Mouse (Mus musculus): ENCODE data around the gene Krt20. TPM values are rescaled to one million over a fixed set of nuclear protein-coding genes. Genes with fewer than 3 reads are reported as not detected.

Krt20 gene
- polyA plus RNA-seq, 1 experiment from 2014 or later = 0.40 TPM

DNA sequence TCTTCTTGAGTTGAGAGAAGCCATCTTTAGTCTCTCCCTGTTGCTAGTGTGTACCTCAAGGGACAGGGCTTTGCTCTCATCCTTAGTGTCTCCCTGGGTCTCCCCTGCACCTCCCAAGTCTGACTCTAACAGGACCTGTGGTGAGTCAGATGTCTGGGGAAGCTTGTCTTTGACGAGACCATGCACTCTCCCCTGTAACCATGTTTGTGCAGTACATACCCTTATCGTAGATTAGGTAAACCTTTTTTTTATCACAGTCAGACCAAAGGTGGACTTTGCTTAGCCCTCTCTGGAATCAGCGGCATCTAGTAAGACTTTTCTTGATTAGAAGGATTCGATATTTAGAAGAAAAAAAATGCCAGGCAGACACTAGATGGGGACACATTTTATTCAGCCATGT lies 16.1 kb upstream of the Krt20 start:
- no peak overlapping the region for H3K9ac ChIP-seq
- H3K36me3 ChIP-seq = no peaks in the 10 kb centered on the region
- no peaks in the 10 kb centered on the region for H3K4me1 ChIP-seq
- H3K27ac ChIP-seq = no peak overlapping the region
- no peaks in the 10 kb centered on the region for H3K27me3 ChIP-seq
- 87% methylated on average over 4 of the region's 4 CpGs for WGBS
- no peak for ATAC-seq (ENCODE audit: insufficient number of reproducible peaks, insufficient read depth, low FRiP score, low TSS enrichment)
- no peak overlapping the region for H3K4me2 ChIP-seq (replicated peaks)
- H3K4me3 ChIP-seq = no peak overlapping the region
- H3K9me3 ChIP-seq = no peaks in the 10 kb centered on the region

DNA sequence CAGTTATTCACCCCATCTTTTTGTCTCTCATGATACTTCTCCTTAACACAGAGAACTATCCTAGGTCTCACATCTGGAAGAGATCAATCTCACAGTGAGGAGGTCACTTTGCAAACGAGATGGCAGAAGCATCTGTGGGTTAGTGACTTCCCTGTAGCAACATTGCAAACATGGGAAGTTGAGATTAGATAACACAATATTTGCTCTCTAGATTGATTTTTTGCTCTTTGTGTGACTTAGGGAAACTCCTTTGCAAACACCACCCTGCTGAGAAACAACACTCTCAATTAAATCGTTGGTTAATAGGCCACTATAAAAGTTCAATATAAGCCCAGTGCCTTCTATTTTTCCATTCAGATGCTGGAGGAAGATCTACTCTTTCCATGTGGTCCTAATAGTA lies 10.8 kb upstream of the Krt20 start:
- ATAC-seq (ENCODE audit: insufficient number of reproducible peaks, insufficient read depth, low FRiP score, low TSS enrichment) = no peak

DNA sequence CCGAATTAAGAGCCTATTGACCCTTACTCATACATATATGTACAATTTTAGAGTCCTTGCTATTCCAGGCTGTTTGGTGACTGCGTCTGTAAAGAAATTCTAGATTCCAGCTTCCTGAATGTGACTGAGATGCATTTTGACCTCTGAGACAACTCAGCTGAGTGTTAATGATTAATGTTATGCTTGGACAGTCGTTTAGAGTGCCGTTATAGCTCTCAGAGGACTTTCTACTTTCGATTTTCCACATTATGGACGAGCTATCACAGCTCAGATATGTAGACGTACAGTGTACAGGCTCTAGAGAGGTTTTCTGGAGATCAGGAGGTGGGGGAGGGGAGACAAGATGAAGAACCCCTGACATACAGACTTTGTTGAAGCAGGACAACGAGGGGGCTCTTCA lies 3.3 kb upstream of the Krt20 start:
- H3K4me3 ChIP-seq = no peak overlapping the region
- no peak overlapping the region for H3K9ac ChIP-seq
- WGBS = 72% methylated on average over 8 of the region's 8 CpGs
- H3K36me3 ChIP-seq = no peaks in the 10 kb centered on the region
- H3K4me1 ChIP-seq = peaks cover 11% of the 10 kb centered on the region; the same call in 1 of the 2 replicates
- no peak overlapping the region for H3K27ac ChIP-seq
- H3K4me2 ChIP-seq (replicated peaks) = no peak overlapping the region
- no peaks in the 10 kb centered on the region for H3K9me3 ChIP-seq
- H3K27me3 ChIP-seq = no peaks in the 10 kb centered on the region
- no peak for ATAC-seq (ENCODE audit: insufficient number of reproducible peaks, insufficient read depth, low FRiP score, low TSS enrichment)

More for the DNA sequence above, 10.8 kb upstream of the Krt20 start:
- H3K9ac ChIP-seq = no peak overlapping the region
- H3K27ac ChIP-seq = no peak overlapping the region
- H3K4me2 ChIP-seq (replicated peaks) = no peak overlapping the region
- H3K27me3 ChIP-seq = no peaks in the 10 kb centered on the region
- WGBS = 49% methylated on average over 2 of the region's 2 CpGs
- no peaks in the 10 kb centered on the region for H3K36me3 ChIP-seq
- no peak overlapping the region for H3K4me3 ChIP-seq
- H3K9me3 ChIP-seq = no peaks in the 10 kb centered on the region
- no peaks in the 10 kb centered on the region for H3K4me1 ChIP-seq

DNA sequence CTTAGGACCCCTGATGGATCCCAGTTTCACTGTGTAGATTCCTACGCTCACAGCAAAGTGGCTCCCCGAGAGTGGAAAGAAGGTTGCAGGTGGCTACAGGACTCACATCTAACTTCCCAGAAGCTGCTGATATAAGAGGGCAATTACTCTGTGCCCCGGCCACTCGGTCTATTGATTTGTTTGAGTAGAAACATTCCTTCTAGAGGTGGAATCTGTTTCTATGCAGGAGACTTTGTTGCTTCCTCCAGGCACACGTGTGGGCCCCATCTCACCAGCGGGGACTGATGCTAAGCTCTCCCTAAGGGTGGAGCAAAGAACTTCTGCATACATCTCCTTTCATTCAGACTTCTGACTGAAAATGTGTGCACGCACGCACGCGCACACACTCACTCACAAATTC lies 1.5 kb upstream of the Krt20 start:
- H3K9ac ChIP-seq = no peak overlapping the region
- H3K36me3 ChIP-seq = no peaks in the 10 kb centered on the region
- H3K4me2 ChIP-seq (replicated peaks) = no peak overlapping the region
- H3K27ac ChIP-seq = no peak overlapping the region
- H3K9me3 ChIP-seq = no peaks in the 10 kb centered on the region
- H3K27me3 ChIP-seq = no peaks in the 10 kb centered on the region
- peaks cover 11% of the 10 kb centered on the region; the same call in 1 of the 2 replicates for H3K4me1 ChIP-seq
- WGBS = 56% methylated on average over 10 of the region's 10 CpGs
- no peak for ATAC-seq (ENCODE audit: insufficient number of reproducible peaks, insufficient read depth, low FRiP score, low TSS enrichment)
- H3K4me3 ChIP-seq = no peak overlapping the region

DNA sequence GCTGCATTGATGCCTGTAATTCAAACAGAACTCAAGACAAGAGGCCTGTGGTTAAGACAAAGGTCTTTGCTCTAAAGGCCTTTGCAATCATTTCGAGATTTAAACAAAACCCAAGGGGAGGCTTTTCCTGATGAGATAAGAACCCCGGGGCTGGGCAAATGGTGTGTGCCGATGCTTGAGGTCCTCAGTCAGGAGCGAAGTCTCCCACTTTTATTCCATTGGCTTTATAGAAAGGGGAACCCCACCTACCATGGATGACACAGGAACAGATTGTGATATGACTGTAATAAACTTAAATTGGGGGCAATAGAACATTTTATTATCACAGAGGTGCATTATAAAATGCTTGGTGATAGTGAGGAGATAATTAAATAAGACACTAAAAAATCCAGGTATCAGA lies 1.3 kb downstream of the Krt20 start:
- Histone ChIP-seq H3K36me3 (no peaks in the 10 kb centered on the region), H3K4me3 (no peak overlapping the region), H3K9ac (no peak overlapping the region), H3K4me2 (replicated peaks) (no peak overlapping the region), H3K4me1 (peaks cover 11% of the 10 kb centered on the region; the same call in 1 of the 2 replicates), H3K27me3 (no peaks in the 10 kb centered on the region), H3K27ac (no peak overlapping the region), H3K9me3 (no peaks in the 10 kb centered on the region)
- ATAC-seq (ENCODE audit: insufficient number of reproducible peaks, insufficient read depth, low FRiP score, low TSS enrichment) = no peak
- 79% methylated on average over 4 of the region's 4 CpGs for WGBS

DNA sequence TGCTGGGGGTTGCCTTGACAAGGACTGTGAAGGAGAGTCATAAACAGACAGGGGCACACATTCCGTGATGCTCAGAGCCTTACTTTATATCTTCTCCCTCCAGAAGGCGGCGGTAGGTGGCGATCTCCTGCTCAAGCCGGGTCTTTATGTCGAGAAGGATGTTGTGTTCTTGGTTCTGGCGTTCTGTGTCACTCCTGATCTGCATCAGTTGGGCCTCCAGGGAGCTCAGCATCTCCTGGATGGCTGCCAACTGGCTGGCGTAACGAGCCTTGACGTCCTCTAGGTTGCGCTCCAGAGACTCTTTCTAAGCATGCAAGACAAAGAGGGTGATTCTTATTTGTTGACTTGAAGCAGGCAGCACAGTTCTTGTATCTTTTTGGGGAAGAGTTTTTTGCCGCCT lies 7.3 kb downstream of the Krt20 start:
- Histone ChIP-seq H3K4me3 (no peak overlapping the region), H3K9ac (no peak overlapping the region), H3K4me2 (replicated peaks) (no peak overlapping the region), H3K36me3 (no peaks in the 10 kb centered on the region), H3K9me3 (no peaks in the 10 kb centered on the region), H3K4me1 (no peaks in the 10 kb centered on the region), H3K27me3 (0 out of 2 replicates have a peak, but pooled peaks cover 2% of the 10 kb centered on the region), H3K27ac (no peak overlapping the region)
- ATAC-seq (ENCODE audit: insufficient number of reproducible peaks, insufficient read depth, low FRiP score, low TSS enrichment) = no peak
- 49% methylated on average over 12 of the region's 12 CpGs for WGBS

DNA sequence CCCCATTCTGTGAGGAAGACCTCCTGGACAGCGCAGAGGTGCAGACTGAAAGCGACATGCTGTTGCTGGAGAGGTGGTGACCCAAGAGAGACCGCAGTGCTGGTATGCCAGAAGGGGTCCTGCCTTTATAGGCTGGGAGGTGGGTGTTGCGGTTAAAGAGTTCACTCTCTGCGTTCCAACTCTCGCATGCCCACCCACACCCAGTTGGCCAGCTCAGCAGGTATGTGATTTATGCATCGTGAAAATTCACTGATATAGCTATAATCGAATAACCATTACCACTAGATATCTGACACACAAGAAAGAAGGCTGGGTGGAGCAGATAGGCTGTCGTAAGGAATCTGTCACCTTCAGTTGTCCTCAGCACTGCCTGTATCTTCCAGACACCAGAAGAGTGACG lies 15.8 kb downstream of the Krt20 start, which contains the start of gene Krt12:
Krt12 (minus strand) TSS at position 101 of the 400 bp plus-strand sequence.
- WGBS = 90% methylated on average over 10 of the region's 10 CpGs
- Histone ChIP-seq H3K36me3 (no peaks in the 10 kb centered on the region), H3K4me2 (replicated peaks) (no peak within 1 kb of the TSS), H3K9ac (no peak within 1 kb of the TSS), H3K27ac (no peak within 1 kb of the TSS), H3K27me3 (no peaks in the 10 kb centered on the region), H3K4me1 (no peaks in the 10 kb centered on the region), H3K9me3 (no peaks in the 10 kb centered on the region), H3K4me3 (no peak within 1 kb of the TSS)
- ATAC-seq (ENCODE audit: insufficient number of reproducible peaks, insufficient read depth, low FRiP score, low TSS enrichment) = no peak

DNA sequence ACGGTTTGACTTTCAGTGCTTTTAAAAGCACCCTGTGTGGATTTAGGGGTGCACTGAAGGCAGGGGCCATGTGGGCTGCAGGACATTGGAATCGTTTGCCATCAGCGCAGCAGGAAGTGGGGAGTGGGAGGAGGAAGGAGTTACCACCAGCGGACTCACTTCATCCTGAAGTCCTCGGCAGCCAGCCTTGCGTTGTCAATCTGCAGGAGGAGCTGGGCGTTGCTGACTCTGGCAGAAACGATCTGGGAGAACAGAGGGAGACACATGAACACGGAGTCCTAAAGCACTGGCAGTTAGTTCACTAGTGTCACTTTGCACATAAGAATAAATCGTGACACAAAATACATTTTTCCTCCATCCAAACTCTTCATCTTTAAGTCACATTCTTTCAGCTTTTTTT lies 17.4 kb downstream of the Krt20 start:
- no peaks in the 10 kb centered on the region for H3K27me3 ChIP-seq
- no peaks in the 10 kb centered on the region for H3K4me1 ChIP-seq
- H3K9ac ChIP-seq = no peak overlapping the region
- ATAC-seq (ENCODE audit: insufficient number of reproducible peaks, insufficient read depth, low FRiP score, low TSS enrichment) = no peak
- no peak overlapping the region for H3K4me3 ChIP-seq
- 42% methylated on average over 10 of the region's 10 CpGs for WGBS
- no peak overlapping the region for H3K27ac ChIP-seq
- H3K4me2 ChIP-seq (replicated peaks) = no peak overlapping the region
- H3K9me3 ChIP-seq = no peaks in the 10 kb centered on the region
- H3K36me3 ChIP-seq = no peaks in the 10 kb centered on the region

DNA sequence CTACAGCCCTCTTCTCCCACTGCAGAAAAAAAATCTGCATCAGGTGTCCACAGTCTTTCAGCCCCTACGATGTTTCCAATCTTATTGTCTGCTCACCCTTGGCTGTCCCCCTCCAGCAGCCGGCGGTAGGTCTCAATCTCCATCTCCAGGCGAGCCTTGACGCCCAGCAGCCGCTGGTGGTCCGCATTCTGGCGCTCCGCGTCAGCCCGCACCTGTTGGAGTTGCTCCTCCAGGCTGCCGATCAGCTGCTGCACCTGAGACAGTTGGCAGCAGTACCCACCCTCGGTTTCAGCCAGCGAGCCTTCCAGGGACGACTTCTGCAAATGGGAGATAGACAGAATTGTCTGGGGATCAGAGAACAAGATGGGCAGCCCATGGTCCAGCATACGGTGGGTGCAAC lies 20.1 kb downstream of the Krt20 start:
- no peak for ATAC-seq (ENCODE audit: insufficient number of reproducible peaks, insufficient read depth, low FRiP score, low TSS enrichment)
- Histone ChIP-seq H3K36me3 (no peaks in the 10 kb centered on the region), H3K9ac (no peak overlapping the region), H3K4me3 (no peak overlapping the region), H3K9me3 (no peaks in the 10 kb centered on the region), H3K27me3 (0 out of 2 replicates have a peak, but pooled peaks cover 4% of the 10 kb centered on the region), H3K4me1 (no peaks in the 10 kb centered on the region), H3K4me2 (replicated peaks) (no peak overlapping the region), H3K27ac (no peak overlapping the region)
- 72% methylated on average over 16 of the region's 16 CpGs for WGBS

DNA sequence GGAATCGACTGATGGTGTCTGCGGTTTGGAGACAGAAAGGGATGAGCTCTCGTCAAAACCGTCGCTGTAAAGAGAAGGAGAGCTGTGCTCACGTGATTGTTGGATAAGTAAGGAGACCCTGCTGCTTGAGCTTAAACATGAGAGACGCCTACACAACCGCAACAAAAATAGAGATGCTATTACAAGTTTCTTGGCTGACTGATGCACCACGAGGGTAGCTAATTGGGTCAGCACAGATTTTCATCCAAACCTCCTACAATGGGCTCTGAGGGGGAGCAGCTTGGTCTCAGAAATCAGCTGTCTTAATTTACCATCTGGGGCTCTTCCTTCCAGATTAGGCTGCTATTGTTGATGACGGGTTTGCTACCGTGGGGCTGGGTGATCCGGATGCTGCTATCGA lies 21.0 kb downstream of the Krt20 start:
- WGBS = 87% methylated on average over 13 of the region's 13 CpGs
- Histone ChIP-seq H3K4me1 (no peaks in the 10 kb centered on the region), H3K27me3 (0 out of 2 replicates have a peak, but pooled peaks cover 4% of the 10 kb centered on the region), H3K9ac (no peak overlapping the region), H3K4me2 (replicated peaks) (no peak overlapping the region), H3K4me3 (no peak overlapping the region), H3K36me3 (no peaks in the 10 kb centered on the region), H3K9me3 (no peaks in the 10 kb centered on the region), H3K27ac (no peak overlapping the region)
- ATAC-seq (ENCODE audit: insufficient number of reproducible peaks, insufficient read depth, low FRiP score, low TSS enrichment) = no peak

DNA sequence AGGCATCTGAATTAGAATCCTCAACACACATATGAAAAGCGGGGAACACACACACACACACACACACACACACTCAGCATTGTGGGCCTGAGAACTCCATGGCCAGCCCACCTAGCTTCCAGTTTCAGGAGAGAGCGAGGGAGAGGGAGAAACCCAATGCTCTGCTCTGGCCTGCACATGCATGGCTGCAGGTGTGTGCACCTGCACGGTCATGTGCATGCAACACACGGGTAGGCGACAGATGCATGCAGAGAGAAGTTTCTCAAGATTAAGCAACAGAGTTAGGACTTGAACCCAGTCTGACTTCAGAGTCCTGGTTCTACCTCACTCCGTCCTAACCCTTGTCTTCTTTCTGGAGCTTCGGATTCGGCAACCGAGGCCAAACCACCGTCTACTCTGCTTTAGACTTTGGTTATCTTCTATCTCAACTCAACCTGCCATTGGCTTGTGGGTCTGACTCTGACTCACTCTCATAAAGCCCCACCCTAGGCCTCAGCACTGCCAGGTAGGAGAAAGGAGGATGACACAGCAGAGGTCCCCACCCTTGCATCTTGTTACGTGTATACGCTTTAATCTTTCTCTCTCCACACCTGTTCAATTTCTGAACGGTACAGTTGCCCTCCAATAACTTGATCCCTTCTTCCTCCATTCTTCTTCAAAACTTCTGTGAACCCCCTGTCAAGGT lies 23.3 kb downstream of the Krt20 start:
- Histone ChIP-seq H3K36me3 (no peaks in the 10 kb centered on the region), H3K9ac (no peak overlapping the region), H3K9me3 (no peaks in the 10 kb centered on the region), H3K4me1 (no peaks in the 10 kb centered on the region), H3K27me3 (0 out of 2 replicates have a peak, but pooled peaks cover 4% of the 10 kb centered on the region), H3K4me2 (replicated peaks) (no peak overlapping the region), H3K27ac (no peak overlapping the region), H3K4me3 (no peak overlapping the region)
- 87% methylated on average over 13 of the region's 13 CpGs for WGBS
- no peak for ATAC-seq (ENCODE audit: insufficient number of reproducible peaks, insufficient read depth, low FRiP score, low TSS enrichment)

DNA sequence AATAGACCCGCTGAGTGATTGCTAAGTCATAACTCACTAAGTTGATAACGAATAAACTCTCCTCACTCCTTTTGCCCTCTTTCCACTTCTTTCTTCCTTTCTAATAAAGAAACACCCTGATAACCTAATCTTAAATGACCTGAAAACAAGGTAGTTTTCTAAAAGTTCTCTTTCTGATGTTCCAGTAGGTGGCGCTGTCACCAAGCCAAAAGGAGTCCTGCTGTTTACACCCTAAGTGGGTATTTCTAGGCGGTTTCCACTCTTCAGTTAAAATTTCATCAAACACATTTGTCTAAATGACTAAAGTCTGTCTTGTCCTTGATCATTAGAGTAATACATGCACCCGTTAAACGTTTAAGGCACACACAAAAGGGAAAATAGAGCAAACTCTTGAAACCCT lies 24.7 kb downstream of the Krt20 start:
- no peaks in the 10 kb centered on the region for H3K36me3 ChIP-seq
- no peak overlapping the region for H3K4me3 ChIP-seq
- H3K4me1 ChIP-seq = no peaks in the 10 kb centered on the region
- H3K9ac ChIP-seq = no peak overlapping the region
- 17% methylated on average over 6 of the region's 6 CpGs for WGBS
- no peak overlapping the region for H3K4me2 ChIP-seq (replicated peaks)
- H3K27ac ChIP-seq = no peak overlapping the region
- H3K9me3 ChIP-seq = no peaks in the 10 kb centered on the region
- H3K27me3 ChIP-seq = 0 out of 2 replicates have a peak, but pooled peaks cover 4% of the 10 kb centered on the region
- no peak for ATAC-seq (ENCODE audit: insufficient number of reproducible peaks, insufficient read depth, low FRiP score, low TSS enrichment)
